Comparison of ENCODE assay signal across 12 mouse cellular contexts in genomic region chr8:80203769-80204677, GRCm38 (mm10).
DNase-seq lines count a peak whose midpoint lies in the region; ATAC-seq and TF ChIP-seq lines count a peak whose summit lies in the region.
"Had no signal": no experiment of that assay in that cellular context is flagged by ENCODE, and none has a peak within 500 bp of the region (broad histone marks: within the 10 kb centered on the region; RNA-seq: fewer than 3 reads in every experiment).

No protein-coding gene starts in this region.

- H3K36me3 ChIP-seq in lung, embryonic 14.5 days (ENCODE audit: insufficient read depth): no peaks in the 10 kb centered on the region
- no peaks in the 10 kb centered on the region for H3K36me3 ChIP-seq in hindbrain, embryonic 14.5 days (replicated peaks; ENCODE audit: control insufficient read depth, insufficient read depth)
- H3K36me3 ChIP-seq: hindbrain, embryonic 15.5 days had no signal

- peak; percentile 92 for ATAC-seq in lung, embryonic 14.5 days (ENCODE audit: insufficient read depth)
- ATAC-seq in granulocyte monocyte progenitor cell, adult 5-6 weeks (replicated peaks; ENCODE audit: poor library complexity, severe bottlenecking): peak; percentile 86
- 0 out of 2 replicates have a peak, but pooled peaks have one; percentile 14 for ATAC-seq in hindbrain, embryonic 14.5 days (ENCODE audit: low FRiP score)
- peak; percentile 85 for ATAC-seq in megakaryocyte progenitor cell, adult 5-6 weeks (replicated peaks; ENCODE audit: poor library complexity)

- peaks cover 9% of the 10 kb centered on the region; the same call in 1 of the 2 replicates for H3K4me1 ChIP-seq in lung, embryonic 14.5 days (ENCODE audit: insufficient read depth)
- no peaks in the 10 kb centered on the region for H3K4me1 ChIP-seq in hindbrain, embryonic 14.5 days (replicated peaks; ENCODE audit: control insufficient read depth, insufficient read depth, low read length)
- H3K4me1 ChIP-seq: hindbrain, embryonic 15.5 days had no signal

- H3K9me3 ChIP-seq in lung, embryonic 14.5 days (ENCODE audit: low read depth, low read length): no peaks in the 10 kb centered on the region
- no peaks in the 10 kb centered on the region for H3K9me3 ChIP-seq in hindbrain, embryonic 14.5 days (ENCODE audit: control insufficient read depth, low read length)
- H3K9me3 ChIP-seq: hindbrain, embryonic 15.5 days had no signal

- no peak overlapping the region for H3K9ac ChIP-seq in lung, embryonic 14.5 days
- H3K9ac ChIP-seq in hindbrain, embryonic 14.5 days: no peak overlapping the region
- H3K9ac ChIP-seq: hindbrain, embryonic 15.5 days had no signal

- no peak overlapping the region for H3K4me2 ChIP-seq in lung, embryonic 14.5 days
- no peak overlapping the region for H3K4me2 ChIP-seq in hindbrain, embryonic 14.5 days (replicated peaks)
- H3K4me2 ChIP-seq: hindbrain, embryonic 15.5 days had no signal

- DNase-seq in lung, embryonic 14.5 days: peak; percentile 79
- no peak for DNase-seq in lung, postnatal 25 days (ENCODE audit: low spot score)
- no peak for DNase-seq in hindbrain, embryonic 14.5 days (ENCODE audit: low spot score)
- no peak for DNase-seq in cerebellum, adult 9-11 months
- no peak for DNase-seq in liver
- no peak for DNase-seq in kidney, adult 11 months
- DNase-seq: adrenal gland, postnatal 36 days; kidney, postnatal 14 days had no signal

- WGBS in lung, embryonic 14.5 days: 39% methylated on average over 4 of the region's 4 CpGs
- WGBS in hindbrain, embryonic 14.5 days: 35% methylated on average over 4 of the region's 4 CpGs

- no peaks in the 10 kb centered on the region for H3K27me3 ChIP-seq in lung, embryonic 14.5 days (ENCODE audit: insufficient read depth, low read length)
- no peaks in the 10 kb centered on the region for H3K27me3 ChIP-seq in hindbrain, embryonic 14.5 days (ENCODE audit: control insufficient read depth, insufficient read depth, low read length)
- H3K27me3 ChIP-seq: hindbrain, embryonic 15.5 days had no signal

- no peak overlapping the region for H3K4me3 ChIP-seq in lung, embryonic 14.5 days (ENCODE audit: low read depth, low read length)
- H3K4me3 ChIP-seq in hindbrain, embryonic 14.5 days (replicated peaks; ENCODE audit: low read length): no peak overlapping the region
- H3K4me3 ChIP-seq: erythroblast, embryonic 14.5 days; hindbrain, embryonic 15.5 days had no signal

- H3K27ac ChIP-seq in lung, embryonic 14.5 days (ENCODE audit: low read depth): peak overlapping the region; percentile 26; the same call in 1 of the 2 replicates
- no peak overlapping the region for H3K27ac ChIP-seq in hindbrain, embryonic 14.5 days
- H3K27ac ChIP-seq: hindbrain, embryonic 15.5 days had no signal

- no peak for TF ChIP-seq CTCF in lung, embryonic 14.5 days (IDR thresholded peaks at IDR 0.05; ENCODE audit: low read depth)

Comparison
In these comparisons a context has a peak if more than half of its experiments do, and no peak if none do; other contexts are left out.
1. ATAC-seq: peak in every context shown above with its lines; median percentile 92 in lung, embryonic 14.5 days; 86 in granulocyte monocyte progenitor cell, adult 5-6 weeks; 85 in megakaryocyte progenitor cell, adult 5-6 weeks; 14 in hindbrain, embryonic 14.5 days.